Mouse (Mus musculus) megakaryocyte-erythroid progenitor cell, adult 5-6 weeks (primary cell): Measurements from ENCODE around the gene Ccdc155. TPM values are rescaled to one million over a fixed set of nuclear protein-coding genes. Genes with fewer than 3 reads are reported as not detected.
"Not testable (repeated sequence)": the region's sequence is repeated elsewhere in the genome, so short reads cannot be mapped to it uniquely, and the experiment has no call there.

Experiments
- ATAC-seq: replicated peaks from 2 replicates; pipeline ENCODE4 v1.8.0; 2016; ENCODE audit warnings: mild to moderate bottlenecking, inconsistent platforms; ENCODE audit not compliant: severe bottlenecking, poor library complexity, low FRiP score, low TSS enrichment
- total RNA-seq, 2 experiments: library from RNA; stranded (forward) in 1 of 2; stranded (reverse) in 1 of 2; fragments of 200-1000, 215-1000 nt in 1 of 2; fragments of >200 nt in 1 of 2; fragmentation: Nextera tagmentation in 1 of 2; gene quantifications; 2 replicates each; pipeline ENCODE4 v1.2.3; 2014 to 2017

Ccdc155 gene
- total RNA-seq, 2 experiments from 2014 or later, result 0.52 to 2.0 TPM

DNA sequence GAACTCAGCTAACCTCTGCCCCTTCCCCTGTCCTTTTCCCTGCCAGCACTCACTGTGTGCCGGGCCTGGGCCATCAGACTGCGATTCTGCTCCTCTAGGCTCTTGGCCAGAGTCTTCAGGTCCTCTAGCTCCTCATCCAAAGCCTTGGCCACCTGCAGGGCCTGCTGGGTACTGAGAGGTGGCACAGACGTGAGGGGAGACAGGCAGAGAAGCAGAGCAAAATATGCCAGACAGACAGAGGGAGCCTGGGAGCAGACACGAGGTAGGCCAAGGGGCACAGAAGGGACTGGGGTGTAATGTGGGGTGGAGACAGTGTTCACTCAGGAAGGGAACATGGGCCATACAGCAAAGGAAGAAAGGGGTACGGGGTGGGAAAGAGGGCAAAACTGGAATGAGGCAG is 11.3 kb downstream of the Ccdc155 start:
- no peak for ATAC-seq

DNA sequence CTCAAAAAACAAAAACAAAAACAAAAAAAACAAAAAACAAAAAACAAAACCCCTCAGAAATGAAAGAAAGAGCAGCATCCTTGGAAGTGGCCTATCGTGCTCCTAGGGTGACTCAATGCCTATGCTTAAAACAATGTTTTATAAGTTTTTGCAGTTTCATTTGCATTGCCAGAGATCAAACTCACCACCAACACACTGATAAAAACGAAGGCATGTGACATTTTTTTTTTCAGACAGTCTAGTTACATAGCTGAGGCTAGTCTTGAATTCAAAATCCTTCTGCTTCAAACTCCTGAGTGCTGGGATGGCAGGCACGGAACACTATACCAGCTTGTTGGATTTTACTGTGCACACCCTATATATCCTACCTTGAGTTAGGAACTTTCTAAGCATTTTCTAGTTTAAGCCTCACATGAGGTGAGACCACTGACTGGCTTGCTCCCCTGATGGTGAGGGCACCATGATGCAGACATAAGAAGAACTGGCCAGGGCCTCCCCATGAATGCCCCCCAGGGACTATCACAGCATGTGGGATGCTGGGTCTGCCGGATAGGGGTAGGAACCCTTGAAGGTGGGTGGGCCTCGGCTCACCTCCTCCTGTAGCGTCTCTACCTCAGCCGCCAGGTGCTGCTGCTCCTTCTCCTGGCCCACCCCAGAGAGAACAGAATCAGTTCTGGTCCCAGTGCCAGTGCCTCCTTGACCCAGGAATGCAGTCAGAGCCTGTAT is 11.9 kb downstream of the Ccdc155 start:
- ATAC-seq, result no peak

DNA sequence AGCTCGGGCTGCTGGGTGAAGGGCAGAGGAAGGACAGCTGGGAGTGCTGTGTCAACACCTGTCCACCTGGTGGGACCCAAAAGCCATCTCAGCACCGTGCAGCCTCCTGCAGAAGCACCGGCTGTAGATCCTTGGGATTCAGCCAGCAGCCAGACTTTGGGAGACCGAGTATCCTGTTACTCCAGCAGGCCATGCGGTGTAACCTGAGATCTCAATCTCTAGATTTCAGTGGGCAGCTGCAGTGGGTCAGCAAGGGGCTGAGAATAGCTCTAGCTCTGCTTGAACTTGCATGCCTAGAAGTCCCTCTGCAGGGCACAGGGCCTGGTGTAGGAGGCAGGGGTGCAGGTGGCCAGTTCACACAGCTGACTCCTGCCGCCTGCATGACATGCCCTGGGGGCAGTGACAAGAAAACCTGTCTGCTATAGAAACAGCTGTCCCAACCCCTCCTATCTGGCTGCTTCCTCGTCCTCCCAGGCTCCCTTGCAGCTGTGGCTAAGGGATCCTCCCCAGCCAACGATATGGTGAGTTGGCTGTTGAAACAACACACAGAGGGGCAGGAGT is 12.8 kb downstream of the Ccdc155 start:
- ATAC-seq, result peak; percentile 27; the same call in 1 of the 2 replicates

DNA sequence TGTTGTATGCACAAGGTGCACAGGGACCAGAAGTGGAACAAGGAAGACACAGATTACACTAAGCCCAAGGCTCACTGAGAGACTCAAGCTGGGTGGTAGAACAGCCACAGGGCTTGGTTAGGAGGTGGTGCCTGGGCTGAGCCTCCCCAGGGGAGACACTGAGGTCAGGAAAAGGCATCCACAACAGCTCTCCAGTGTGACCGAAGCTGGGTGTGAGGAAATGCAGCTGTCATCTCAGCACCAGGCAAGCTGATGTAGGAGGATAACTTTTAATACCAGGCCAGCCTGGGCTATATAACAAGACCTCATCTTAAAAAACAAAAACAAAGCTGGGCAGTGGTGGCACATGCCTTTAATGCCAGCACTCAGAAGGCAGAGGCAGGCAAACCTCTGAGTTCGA is 13.5 kb downstream of the Ccdc155 start:
- no peak for ATAC-seq

DNA sequence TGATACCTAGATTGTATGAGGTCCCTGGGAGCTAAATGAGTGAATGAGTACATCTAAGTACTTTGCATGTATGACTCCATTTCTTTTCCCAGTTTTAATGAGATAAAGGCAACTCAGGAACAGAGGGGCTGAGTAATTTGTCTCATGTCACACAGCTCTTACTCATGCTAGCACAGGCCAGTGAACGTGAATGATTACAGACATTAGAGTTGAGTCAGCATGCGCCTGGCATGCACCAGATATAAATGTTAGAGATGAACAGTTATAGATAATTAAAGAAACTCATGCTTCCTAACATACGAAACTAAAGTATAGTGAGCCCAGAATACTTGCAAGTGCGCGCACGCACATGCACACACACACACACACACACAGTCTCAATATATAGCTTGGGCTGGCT is 14.5 kb downstream of the Ccdc155 start:
- ATAC-seq, result 0 out of 2 replicates have a peak, but pooled peaks have one; percentile 17

DNA sequence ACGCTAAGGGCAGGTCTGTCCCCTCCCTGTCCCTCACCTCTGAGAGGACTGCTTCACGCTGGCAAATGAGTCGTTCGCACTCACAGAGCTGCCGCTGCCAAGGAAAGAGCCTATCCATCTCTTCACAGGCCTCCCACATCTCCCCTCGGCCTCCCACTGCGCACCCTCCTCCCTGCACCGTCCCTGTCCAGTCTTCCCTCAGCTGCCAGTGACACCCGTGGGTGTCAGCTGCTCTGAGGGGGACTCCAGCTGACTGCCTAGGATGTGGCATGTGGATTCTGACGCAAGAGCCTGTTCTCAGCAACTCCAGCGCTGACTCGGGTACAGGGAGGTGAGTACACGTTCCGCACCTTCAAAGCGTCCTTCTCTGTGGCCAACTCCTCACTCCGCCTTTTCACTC is 15.1 kb downstream of the Ccdc155 start:
- ATAC-seq, result no peak

DNA sequence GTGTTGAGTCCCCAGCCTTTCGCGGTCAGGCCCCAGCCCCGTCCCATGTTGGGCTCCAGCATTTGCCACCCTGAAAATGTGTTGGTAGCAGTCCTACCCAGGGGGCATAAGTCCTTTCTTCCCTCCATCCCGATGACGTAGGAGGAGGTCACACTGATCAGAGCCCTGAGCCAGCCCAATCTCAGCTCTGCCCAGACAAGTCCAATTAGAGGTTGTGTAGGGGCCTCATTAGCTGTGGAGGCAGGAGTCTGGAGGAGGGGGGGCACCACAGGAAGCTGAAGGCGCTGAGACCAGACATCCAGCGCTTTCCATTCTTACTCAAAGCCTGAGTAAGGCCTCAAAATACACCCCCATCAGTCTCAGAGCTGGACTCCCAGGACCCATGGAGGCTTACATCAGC is 18.8 kb downstream of the Ccdc155 start:
- ATAC-seq, result no peak

DNA sequence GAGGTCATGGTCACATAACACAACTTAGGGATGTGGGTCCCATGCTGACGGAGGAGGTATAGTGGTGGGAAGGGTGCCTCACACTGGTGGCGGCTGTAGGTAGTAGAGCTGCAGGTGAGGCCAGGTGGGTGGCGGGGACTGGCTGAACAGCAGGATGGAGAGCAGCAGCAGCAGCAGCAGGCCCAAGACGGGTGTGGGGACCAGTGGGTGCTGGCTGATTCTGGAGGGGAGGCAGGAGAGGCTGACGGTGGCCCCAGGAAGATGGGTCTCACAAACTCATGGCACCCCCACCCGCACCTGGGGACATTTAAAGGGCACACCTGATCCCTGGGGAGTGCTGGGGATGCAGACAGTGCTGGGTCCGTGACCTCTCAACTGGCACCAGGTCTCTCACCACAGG is 21.0 kb downstream of the Ccdc155 start:
- no peak for ATAC-seq

DNA sequence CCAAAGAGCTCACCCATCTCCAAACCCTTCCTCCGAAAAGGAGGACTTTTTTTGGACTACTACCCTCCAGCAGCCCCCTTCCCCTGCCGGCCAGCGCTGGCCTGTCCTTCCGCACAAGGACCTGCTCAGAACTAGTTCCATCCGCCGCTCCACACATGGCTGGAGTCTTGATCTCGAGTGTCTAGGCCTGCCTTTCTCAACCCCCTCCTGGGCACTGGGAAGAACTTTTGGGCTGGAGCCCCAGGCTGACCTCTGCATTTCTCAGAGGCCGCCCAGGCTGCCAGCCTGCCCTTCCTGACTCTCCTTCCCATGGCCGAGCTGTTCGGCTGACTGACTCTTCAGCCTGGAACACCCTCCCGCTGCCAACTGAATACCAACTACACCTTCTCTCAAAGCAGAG is 22.1 kb downstream of the Ccdc155 start:
- ATAC-seq, result no peak

DNA sequence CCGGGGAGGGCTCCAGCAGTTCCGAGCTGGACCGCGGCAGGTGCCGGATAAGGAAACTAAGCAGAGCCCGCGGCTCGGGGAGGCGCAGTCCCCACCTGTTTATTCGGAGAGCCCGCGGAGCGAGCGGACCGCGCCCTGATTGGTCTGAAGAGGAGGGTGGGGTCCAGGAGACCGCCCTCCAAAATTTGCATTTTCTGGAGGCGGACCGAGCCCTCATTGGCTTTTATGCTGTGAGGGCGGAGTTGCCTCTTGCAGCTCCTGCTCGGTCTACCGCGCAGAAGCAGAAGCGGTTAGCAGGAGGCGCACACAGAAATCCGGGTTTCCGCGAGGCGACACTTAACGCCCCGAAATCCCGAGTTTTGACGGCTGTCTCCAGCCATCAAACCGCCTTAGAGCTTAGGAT is 22.5 kb downstream of the Ccdc155 start:
- ATAC-seq, result peak; percentile 93

DNA sequence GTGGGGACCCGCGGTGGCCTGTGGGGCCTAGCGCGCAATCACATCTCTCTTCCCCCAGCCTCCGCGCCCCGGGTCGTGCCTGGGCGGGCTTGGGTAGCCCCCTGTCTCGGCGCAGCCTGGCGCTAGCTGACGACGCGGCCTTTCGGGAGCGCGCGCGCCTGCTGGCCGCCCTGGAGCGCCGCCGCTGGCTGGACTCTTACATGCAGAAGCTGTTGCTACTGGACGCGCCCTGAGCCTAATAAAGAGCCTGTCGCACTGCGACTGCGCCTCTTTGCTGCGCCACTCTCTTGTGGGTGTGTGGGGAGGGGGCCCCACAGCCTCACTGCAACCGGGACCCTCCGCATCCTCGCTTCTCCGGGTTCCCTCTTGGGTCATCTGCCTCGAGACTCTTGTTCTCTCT is 23.2 kb downstream of the Ccdc155 start:
- ATAC-seq, result peak; percentile 11; the same call in 1 of the 2 replicates

DNA sequence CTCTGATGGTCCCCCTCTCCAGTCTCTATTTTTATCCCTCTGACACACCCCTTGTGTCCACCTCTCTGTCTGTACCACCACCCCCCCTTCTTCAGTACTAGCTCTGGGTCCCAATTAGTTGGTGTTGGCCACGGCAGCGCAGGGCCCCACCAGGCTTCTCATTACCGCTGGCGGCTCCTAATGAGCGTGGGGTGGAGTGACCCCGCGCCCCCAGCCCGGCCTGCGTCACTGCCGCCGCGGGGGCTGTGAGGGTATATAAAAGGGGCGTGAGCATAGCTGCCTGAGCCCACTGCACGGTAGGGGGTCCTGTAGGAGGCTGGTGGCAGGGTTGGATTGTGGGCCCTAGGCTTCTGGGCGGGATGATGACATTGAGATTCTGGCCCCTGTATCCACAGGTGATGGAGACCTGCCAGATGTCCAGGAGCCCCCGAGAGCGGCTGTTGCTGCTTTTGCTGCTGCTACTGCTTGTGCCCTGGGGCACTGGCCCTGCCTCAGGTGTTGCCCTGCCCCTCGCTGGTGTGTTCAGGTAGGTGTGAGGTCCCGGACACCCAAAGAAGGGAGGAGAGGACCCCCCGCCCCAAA is 23.7 kb downstream of the Ccdc155 start, which contains the start of gene Pth2:
TSS of gene Pth2 (plus strand) at position 100 of the 582 bp plus-strand sequence.
- no peak for ATAC-seq

DNA sequence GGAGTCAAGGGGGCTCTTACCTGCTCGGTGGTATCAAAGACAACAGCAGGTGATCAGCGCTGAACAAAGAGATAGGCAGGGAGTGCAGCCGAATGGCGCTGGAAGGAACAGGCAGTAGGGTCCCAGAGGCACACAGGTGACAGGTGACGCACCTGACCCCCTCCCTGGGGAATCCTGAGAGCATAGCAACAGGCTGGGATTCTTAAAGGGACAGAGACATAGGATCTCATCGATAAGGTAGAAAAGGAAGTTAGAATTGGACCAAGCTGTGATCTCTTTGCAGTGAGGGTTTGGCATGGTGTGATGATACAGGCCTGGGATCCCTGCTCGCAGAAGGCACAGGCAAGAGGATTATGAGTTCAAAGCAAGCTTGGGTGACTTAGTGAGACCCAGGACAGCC is 25.2 kb downstream of the Ccdc155 start, which contains the start of gene Gfy:
TSS of gene Gfy (minus strand) at position 101 of the 400 bp plus-strand sequence.
- ATAC-seq, result no peak

DNA sequence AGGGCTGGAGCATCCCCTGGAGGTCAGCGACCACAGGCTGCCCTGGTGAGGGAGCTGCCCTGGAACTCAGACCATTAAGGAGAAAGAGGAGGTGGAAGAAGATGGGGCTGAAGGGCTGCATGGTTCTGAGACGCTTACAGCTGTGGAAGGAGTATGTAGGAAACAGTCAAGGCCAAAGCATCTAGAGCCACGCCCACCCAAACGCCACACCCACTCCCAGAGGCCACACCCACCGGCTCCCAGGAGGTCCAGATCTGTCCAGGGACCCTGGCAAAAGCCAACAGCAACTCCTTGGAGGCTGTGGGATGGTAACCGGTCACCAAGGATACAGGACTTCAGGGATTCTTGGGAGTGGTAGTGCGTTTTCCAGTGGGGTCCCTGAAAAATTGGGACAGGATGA is 26.1 kb downstream of the Ccdc155 start:
- no peak for ATAC-seq

DNA sequence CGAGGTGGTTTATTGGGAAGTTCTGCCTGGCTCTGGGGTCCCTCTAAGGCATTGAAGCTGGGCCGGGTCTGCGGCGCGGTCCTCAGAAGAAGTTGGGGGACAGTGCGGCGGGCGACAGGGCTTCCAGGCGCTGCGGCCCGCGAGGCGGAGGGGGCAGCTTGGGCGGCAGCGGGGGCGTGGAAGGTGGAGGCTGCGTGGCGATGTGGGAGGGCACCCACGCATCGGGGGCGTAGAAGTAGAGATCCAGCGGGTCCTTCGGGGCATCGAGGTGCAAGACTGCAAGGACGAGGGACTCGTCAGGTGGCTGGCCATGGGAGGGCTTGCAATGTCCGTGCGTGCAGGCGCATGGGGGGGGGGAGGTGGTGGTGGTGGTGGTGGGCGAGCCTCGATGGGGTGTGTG is 28.3 kb downstream of the Ccdc155 start:
- ATAC-seq, result no peak

DNA sequence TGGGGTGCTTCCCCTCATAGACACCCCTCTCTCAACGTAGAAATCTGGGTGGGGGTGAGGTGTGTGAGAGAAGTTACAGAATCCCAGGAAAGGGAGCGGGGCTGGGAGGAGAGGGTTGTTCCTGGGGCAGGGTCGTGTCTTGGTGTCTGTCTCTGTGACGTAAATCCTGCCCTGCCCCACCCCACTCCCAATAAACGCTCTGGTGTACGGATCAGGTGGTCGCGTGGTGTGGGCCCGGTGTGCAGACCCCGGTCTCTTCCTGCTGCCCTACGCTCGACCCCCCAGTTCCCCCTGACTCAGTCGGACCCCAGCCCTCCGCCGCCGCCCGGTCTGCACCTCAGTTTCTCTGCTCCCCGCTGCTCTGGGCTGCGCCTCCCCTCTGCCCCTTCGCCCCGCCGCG is 28.8 kb downstream of the Ccdc155 start:
- ATAC-seq, result no peak

DNA sequence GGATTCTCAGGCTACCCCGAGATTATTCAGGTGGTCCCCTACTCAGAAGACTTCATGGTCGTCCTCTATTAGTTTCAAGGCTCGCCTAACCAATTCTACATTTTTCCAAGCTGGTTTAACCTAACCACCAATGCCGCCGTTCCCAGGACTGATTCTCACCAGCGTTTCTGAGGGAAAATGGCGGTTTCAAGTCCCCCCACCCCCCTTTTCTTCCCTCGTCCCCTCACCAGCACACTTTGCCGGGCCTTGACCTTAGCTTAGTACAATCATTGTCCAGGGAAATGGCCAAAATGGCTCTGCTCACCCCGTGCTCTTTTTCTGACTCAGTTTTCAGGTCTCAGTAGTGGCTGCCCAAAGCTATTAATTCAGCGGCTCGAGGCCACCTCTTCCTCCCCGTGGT is 29.3 kb downstream of the Ccdc155 start:
- no peak for ATAC-seq

DNA sequence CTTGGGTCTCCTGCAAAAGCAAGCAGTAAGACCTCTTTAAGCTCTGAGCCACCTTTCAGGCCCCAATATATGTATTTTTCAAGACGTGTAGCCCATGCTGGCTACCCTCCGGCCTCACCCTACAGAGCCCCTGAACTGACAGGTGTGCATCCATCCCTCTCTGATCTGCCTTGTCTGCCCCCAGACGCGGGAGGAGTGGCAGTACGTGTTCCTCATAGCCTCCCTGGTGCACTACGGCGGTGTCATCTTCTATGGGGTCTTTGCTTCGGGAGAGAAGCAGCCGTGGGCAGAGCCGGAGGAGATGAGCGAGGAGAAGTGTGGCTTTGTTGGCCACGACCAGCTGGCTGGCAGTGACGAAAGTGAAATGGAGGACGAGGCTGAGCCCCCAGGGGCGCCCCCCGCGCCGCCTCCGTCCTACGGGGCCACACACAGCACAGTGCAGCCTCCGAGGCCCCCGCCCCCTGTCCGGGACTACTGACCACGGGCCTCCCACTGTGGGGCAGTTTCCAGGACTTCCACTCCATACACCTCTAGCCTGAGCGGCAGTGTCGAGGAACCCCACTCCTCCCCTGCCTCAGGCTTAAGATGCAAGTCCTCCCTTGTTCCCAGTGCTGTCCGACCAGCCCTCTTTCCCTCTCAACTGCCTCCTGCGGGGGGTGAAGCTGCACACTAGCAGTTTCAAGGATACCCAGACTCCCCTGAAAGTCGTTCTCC is 30.0 kb downstream of the Ccdc155 start:
- no peak for ATAC-seq

DNA sequence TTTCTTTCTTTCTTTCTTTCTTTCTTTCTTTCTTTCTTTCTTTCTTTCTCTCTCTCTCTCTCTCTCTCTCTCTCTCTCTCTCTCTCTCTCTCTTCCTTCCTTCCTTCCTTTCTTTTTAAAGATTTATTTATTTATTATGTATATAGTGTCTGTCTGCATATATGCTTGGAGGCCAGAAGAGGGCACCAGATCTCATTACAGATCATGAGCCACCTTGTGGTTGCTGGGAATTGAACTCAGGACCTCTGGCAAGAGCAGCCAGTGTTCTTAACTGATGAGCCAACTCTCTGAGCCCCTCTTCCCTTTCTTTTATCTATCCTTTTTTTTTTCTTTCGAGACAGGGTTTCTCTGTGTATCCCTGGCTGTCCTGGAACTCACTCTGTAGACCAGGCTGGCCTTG is 30.9 kb downstream of the Ccdc155 start:
- not testable (repeated sequence) for ATAC-seq

DNA sequence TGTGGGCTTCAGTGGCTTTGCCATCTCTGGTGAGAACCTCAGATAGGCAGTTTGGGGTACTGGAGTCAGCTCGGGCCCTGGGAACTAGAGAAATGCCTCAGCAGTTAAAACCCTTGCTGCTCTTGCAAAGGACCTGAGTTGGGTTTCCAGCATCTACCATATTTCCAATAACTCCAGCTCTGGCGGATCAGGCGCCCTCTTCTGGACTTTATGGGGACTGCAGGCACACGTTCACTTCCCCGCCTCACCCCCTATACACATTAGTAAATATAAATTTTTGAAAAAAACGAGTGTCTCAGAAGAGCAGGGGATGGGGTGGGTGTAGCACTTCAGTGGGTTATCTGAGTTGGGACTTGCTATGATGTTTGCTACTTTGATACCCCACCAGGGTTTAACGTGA is 31.7 kb downstream of the Ccdc155 start:
- ATAC-seq, result peak; percentile 10; the same call in 1 of the 2 replicates
